In the genomic region with DNA sequence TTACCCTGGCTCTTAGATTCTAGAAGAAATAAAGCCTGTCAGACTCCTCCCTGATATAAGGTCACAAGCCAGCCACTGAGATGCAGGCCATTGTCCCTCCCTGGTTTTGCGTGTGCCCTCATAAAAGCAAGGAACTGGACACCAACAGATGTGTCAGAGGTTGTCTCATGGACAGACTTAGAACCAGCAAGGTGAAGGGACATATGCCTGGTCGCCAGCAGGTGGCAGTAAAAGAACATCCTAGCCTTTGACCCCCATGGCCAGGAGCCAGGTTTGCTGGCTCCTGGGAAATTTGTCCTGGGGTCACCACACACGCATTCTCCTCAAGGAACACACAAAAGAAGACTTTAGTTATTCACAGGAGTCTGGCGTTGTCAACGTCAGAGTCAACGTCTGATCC, we compare ENCODE assay signal across 8 mouse cellular contexts.
DNase-seq lines count a peak whose midpoint lies in the region; ATAC-seq and TF ChIP-seq lines count a peak whose summit lies in the region.

No protein-coding gene starts in this region.

- no peak overlapping the region for H3K4me2 ChIP-seq in forebrain, embryonic 13.5 days

- no peak overlapping the region for H3K27ac ChIP-seq in kidney, adult 2 months (ENCODE audit: insufficient read depth, low read depth, low read length)
- H3K27ac ChIP-seq in limb, embryonic 10.5 days = no peak overlapping the region
- no peak overlapping the region for H3K27ac ChIP-seq in forebrain, embryonic 13.5 days

- H3K9ac ChIP-seq in forebrain, embryonic 13.5 days = no peak overlapping the region

- H3K4me3 ChIP-seq in kidney, adult 2 months (ENCODE audit: insufficient read depth, low read depth, low read length) = no peak overlapping the region
- H3K4me3 ChIP-seq in E14TG2a.4 (replicated peaks; ENCODE audit: low read length) = no peak overlapping the region
- no peak overlapping the region for H3K4me3 ChIP-seq in limb, embryonic 10.5 days
- no peak overlapping the region for H3K4me3 ChIP-seq in forebrain, embryonic 13.5 days

- no peak for ATAC-seq in forebrain, embryonic 13.5 days

- H3K36me3 ChIP-seq in kidney, adult 2 months (ENCODE audit: control insufficient read depth, insufficient read depth, low read length) = no peaks in the 10 kb centered on the region
- no peaks in the 10 kb centered on the region for H3K36me3 ChIP-seq in E14TG2a.4 (ENCODE audit: insufficient read depth, low read length)
- H3K36me3 ChIP-seq in limb, embryonic 10.5 days = no peaks in the 10 kb centered on the region
- H3K36me3 ChIP-seq in forebrain, embryonic 13.5 days (ENCODE audit: poor library complexity, severe bottlenecking) = no peaks in the 10 kb centered on the region

- H3K27me3 ChIP-seq in kidney, adult 2 months (replicated peaks; ENCODE audit: control insufficient read depth, insufficient read depth, low read length) = no peaks in the 10 kb centered on the region
- H3K27me3 ChIP-seq in E14TG2a.4 (ENCODE audit: insufficient read depth, low read length) = no peaks in the 10 kb centered on the region
- peaks cover 17% of the 10 kb centered on the region; the same call in 1 of the 2 replicates for H3K27me3 ChIP-seq in limb, embryonic 10.5 days (ENCODE audit: low read depth, poor library complexity, severe bottlenecking)
- H3K27me3 ChIP-seq in forebrain, embryonic 13.5 days = no peaks in the 10 kb centered on the region; the same call in 1 of the 2 replicates

- no peaks in the 10 kb centered on the region for H3K9me3 ChIP-seq in E14TG2a.4 (ENCODE audit: low read length)
- H3K9me3 ChIP-seq in limb, embryonic 10.5 days (replicated peaks) = no peaks in the 10 kb centered on the region
- no peaks in the 10 kb centered on the region for H3K9me3 ChIP-seq in forebrain, embryonic 13.5 days (replicated peaks)

- TF ChIP-seq CTCF in kidney, adult 2 months (conservative IDR thresholded peaks at IDR 0.05; ENCODE audit: insufficient read depth, insufficient read length, low read depth, low read length) = peak; percentile 55
- TF ChIP-seq CTCF in E14TG2a.4 (conservative IDR thresholded peaks at IDR 0.05; ENCODE audit: low read length) = peak; percentile 48

- no peak for TF ChIP-seq POLR2A in kidney, adult 2 months (IDR thresholded peaks at IDR 0.05; ENCODE audit: low read depth, low read length)

- WGBS in kidney, adult 2 months = 22% methylated on average over 6 of the region's 6 CpGs
- WGBS in limb, embryonic 10.5 days = 32% methylated on average over 6 of the region's 6 CpGs
- WGBS in forebrain, embryonic 13.5 days = 29% methylated on average over 6 of the region's 6 CpGs

- DNase-seq in kidney, adult 2 months = peak; percentile 37
- no peak for DNase-seq in kidney, adult 11 months
- DNase-seq in adrenal gland, postnatal 14 days = peak; percentile 53
- DNase-seq in limb, embryonic 10.5 days (ENCODE audit: low spot score) = peak; percentile 83
- peak; percentile 8 for DNase-seq in yolk sac, embryonic 10.5 days (ENCODE audit: low spot score)
- no peak for DNase-seq in spleen, postnatal 36 days (ENCODE audit: low spot score in 2 of 2)

- H3K4me1 ChIP-seq in kidney, adult 2 months (ENCODE audit: control insufficient read depth, insufficient read depth, low read length) = no peaks in the 10 kb centered on the region
- peaks cover 12% of the 10 kb centered on the region for H3K4me1 ChIP-seq in E14TG2a.4 (replicated peaks; ENCODE audit: low read depth, low read length)
- peaks cover 15% of the 10 kb centered on the region for H3K4me1 ChIP-seq in limb, embryonic 10.5 days
- H3K4me1 ChIP-seq in forebrain, embryonic 13.5 days = 0 out of 2 replicates have a peak, but pooled peaks cover 3% of the 10 kb centered on the region

Comparison
In these comparisons a context has a peak if more than half of its experiments do, and no peak if none do; other contexts are left out.
1. DNase-seq: peak in kidney, adult 2 months (single experiment), adrenal gland, postnatal 14 days (single experiment), limb, embryonic 10.5 days (single experiment) and yolk sac, embryonic 10.5 days (single experiment); none in kidney, adult 11 months (single experiment) and spleen, postnatal 36 days (0 of 2).